Mouse (Mus musculus): ENCODE measurements around the gene Fam53b. TPM values are rescaled to one million over a fixed set of nuclear protein-coding genes. Genes with fewer than 3 reads are reported as not detected.

Gene Fam53b
- polyA plus RNA-seq, 1 experiment from 2014 or later, result 29.4 TPM

DNA sequence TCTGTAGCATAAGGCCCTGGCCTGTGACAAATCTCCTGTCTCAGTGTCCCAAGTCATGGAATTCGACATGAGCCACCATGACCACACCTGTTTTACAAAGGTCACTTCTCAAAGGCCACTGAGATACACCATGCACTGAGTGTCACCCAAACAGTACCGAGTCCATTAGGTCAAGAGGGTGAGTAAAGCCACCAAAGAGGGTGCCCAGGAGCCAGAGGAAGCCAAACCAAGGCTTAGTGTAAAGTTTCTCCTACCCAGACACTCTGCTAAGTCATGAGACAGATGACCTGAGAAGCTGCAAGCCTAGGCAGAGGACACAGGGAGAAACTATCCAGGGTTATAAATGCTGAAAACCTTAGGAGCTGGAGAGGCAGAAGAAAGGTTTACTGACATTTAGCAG lies 52.3 kb downstream of the Fam53b start:
- Histone ChIP-seq H3K4me2 (ENCODE audit: low read depth, low read length) (no peak overlapping the region), H3K9me3 (replicated peaks; ENCODE audit: control insufficient read depth, low read length) (no peaks in the 10 kb centered on the region), H3K27ac (ENCODE audit: low read length) (no peak overlapping the region), H3K27me3 (ENCODE audit: control insufficient read depth, insufficient read depth, low read depth, low read length) (no peaks in the 10 kb centered on the region), H3K9ac (ENCODE audit: low read depth, low read length) (no peak overlapping the region), H3K4me3 (ENCODE audit: low read depth, low read length) (no peak overlapping the region), H3K36me3 (ENCODE audit: control insufficient read depth, insufficient read depth) (peaks cover 60% of the 10 kb centered on the region), H3K4me1 (ENCODE audit: control insufficient read depth, low read depth, low read length) (peaks cover 28% of the 10 kb centered on the region)
- no peak for ATAC-seq (ENCODE audit: low read depth)
- 78% methylated on average over 2 of the region's 2 CpGs for WGBS (ENCODE audit: insufficient replicate concordance)

DNA sequence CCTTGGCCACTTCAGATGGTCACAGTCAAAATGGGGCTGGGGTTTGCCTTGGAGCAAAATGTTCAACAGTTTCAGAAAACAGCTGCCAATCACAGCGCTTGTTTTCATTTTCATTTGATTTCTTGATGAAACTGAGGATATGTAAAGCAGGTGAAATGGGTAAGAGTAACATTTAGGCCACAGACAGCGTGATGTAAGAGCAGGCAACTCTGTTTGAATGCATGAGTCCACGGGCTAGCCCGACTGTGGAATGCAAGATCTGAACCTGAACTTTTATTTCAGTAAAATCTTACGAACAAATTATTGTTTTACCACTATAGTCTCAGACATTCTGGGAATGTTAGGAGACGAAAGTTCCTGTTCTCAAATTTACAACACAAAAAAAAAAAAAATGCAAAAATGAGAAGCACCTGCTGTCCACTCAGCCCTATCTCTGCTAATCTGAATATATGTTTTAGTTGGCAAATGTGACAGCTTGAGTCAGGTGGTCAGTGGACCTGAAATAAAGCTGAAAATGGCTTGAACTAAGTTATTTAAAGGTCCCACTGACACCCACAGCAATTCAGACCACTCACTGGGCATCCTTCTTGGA lies 53.0 kb downstream of the Fam53b start:
- Histone ChIP-seq H3K27ac (ENCODE audit: low read length) (no peak overlapping the region), H3K9ac (ENCODE audit: low read depth, low read length) (no peak overlapping the region), H3K36me3 (ENCODE audit: control insufficient read depth, insufficient read depth) (peaks cover 64% of the 10 kb centered on the region), H3K27me3 (ENCODE audit: control insufficient read depth, insufficient read depth, low read depth, low read length) (no peaks in the 10 kb centered on the region), H3K4me3 (ENCODE audit: low read depth, low read length) (no peak overlapping the region), H3K4me1 (ENCODE audit: control insufficient read depth, low read depth, low read length) (peaks cover 25% of the 10 kb centered on the region), H3K4me2 (ENCODE audit: low read depth, low read length) (no peak overlapping the region), H3K9me3 (replicated peaks; ENCODE audit: control insufficient read depth, low read length) (no peaks in the 10 kb centered on the region)
- no peak for ATAC-seq (ENCODE audit: low read depth)
- WGBS (ENCODE audit: insufficient replicate concordance), result 90% methylated on average over 6 of the region's 6 CpGs

GRCm38 (mm10) chr7:132759926-132760325 lies 53.8 kb downstream of the Fam53b start:
- peaks cover 66% of the 10 kb centered on the region for H3K36me3 ChIP-seq (ENCODE audit: control insufficient read depth, insufficient read depth)

DNA sequence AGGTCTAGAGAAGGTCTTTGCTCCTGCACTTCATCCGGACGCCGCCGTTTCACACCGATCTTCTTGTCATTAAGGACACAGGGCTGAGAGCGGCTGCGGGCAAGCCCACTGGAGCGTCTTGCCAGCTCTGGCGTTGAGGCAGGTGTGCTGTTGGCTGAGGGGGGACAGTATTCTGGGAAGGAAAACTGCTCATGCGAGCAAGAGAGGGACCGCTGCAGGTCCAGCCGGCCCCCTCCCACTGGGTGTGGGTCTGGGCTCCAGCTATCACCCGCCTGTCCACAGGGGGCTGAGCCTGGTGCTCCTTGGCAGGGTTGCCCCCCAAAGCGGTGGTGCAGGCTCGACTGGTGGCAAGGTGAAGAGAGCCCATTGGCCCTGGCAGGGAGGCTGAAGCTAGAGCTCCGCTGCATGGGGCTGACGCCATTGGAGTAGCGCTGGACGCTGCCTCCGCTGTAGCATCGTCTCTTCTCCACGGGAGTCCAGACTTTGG lies 54.2 kb downstream of the Fam53b start:
- H3K4me2 ChIP-seq (ENCODE audit: low read depth, low read length), result no peak overlapping the region
- ATAC-seq (ENCODE audit: low read depth), result no peak
- no peaks in the 10 kb centered on the region for H3K9me3 ChIP-seq (replicated peaks; ENCODE audit: control insufficient read depth, low read length)
- no peak overlapping the region for H3K4me3 ChIP-seq (ENCODE audit: low read depth, low read length)
- H3K4me1 ChIP-seq (ENCODE audit: control insufficient read depth, low read depth, low read length), result peaks cover 29% of the 10 kb centered on the region
- H3K9ac ChIP-seq (ENCODE audit: low read depth, low read length), result no peak overlapping the region
- no peaks in the 10 kb centered on the region for H3K27me3 ChIP-seq (ENCODE audit: control insufficient read depth, insufficient read depth, low read depth, low read length)
- H3K27ac ChIP-seq (ENCODE audit: low read length), result no peak overlapping the region
- H3K36me3 ChIP-seq (ENCODE audit: control insufficient read depth, insufficient read depth), result peaks cover 65% of the 10 kb centered on the region
- 93% methylated on average over 22 of the region's 22 CpGs for WGBS (ENCODE audit: insufficient replicate concordance)

More at GRCm38 (mm10) chr7:132759926-132760325, 53.8 kb downstream of the Fam53b start:
- no peak for ATAC-seq (ENCODE audit: low read depth)
- no peaks in the 10 kb centered on the region for H3K27me3 ChIP-seq (ENCODE audit: control insufficient read depth, insufficient read depth, low read depth, low read length)
- H3K4me1 ChIP-seq (ENCODE audit: control insufficient read depth, low read depth, low read length), result peaks cover 25% of the 10 kb centered on the region
- WGBS (ENCODE audit: insufficient replicate concordance), result 88% methylated on average over 6 of the region's 6 CpGs
- H3K4me2 ChIP-seq (ENCODE audit: low read depth, low read length), result no peak overlapping the region
- no peak overlapping the region for H3K4me3 ChIP-seq (ENCODE audit: low read depth, low read length)
- no peak overlapping the region for H3K27ac ChIP-seq (ENCODE audit: low read length)
- no peak overlapping the region for H3K9ac ChIP-seq (ENCODE audit: low read depth, low read length)
- no peaks in the 10 kb centered on the region for H3K9me3 ChIP-seq (replicated peaks; ENCODE audit: control insufficient read depth, low read length)

- no peak overlapping the region for H3K4me3 ChIP-seq (ENCODE audit: low read depth, low read length)
Measured at GRCm38 (mm10) chr7:132758875-132759274, 54.8 kb downstream of the Fam53b start.

DNA sequence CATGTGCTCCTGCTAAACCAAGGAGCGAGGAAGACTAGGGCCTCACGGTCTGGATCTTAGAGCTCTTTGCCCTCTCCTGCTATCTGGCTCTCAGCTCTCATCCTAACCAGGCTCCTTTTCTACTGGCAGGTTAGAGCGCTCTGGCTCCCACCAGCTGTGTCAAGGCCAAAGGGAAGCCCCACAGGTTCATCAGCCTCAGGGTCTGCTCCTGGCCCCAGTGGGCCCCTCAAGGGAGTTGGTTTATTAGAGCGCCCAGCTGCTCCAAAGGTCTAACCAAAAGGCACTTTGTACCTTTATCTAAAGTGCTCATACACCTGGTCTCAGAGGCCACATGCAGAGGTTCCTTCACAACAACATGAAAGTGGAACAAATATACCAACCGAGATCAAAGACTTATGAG lies 57.4 kb downstream of the Fam53b start:
- Histone ChIP-seq H3K27ac (ENCODE audit: low read length) (no peak overlapping the region), H3K27me3 (ENCODE audit: control insufficient read depth, insufficient read depth, low read depth, low read length) (no peaks in the 10 kb centered on the region), H3K9me3 (replicated peaks; ENCODE audit: control insufficient read depth, low read length) (no peaks in the 10 kb centered on the region), H3K9ac (ENCODE audit: low read depth, low read length) (no peak overlapping the region), H3K4me1 (ENCODE audit: control insufficient read depth, low read depth, low read length) (peaks cover 26% of the 10 kb centered on the region), H3K36me3 (ENCODE audit: control insufficient read depth, insufficient read depth) (peaks cover 58% of the 10 kb centered on the region), H3K4me3 (ENCODE audit: low read depth, low read length) (no peak overlapping the region), H3K4me2 (ENCODE audit: low read depth, low read length) (no peak overlapping the region)
- no peak for ATAC-seq (ENCODE audit: low read depth)
- WGBS (ENCODE audit: insufficient replicate concordance), result 78% methylated on average over 5 of the region's 5 CpGs

More at GRCm38 (mm10) chr7:132758875-132759274, 54.8 kb downstream of the Fam53b start:
- 78% methylated on average over 5 of the region's 5 CpGs for WGBS (ENCODE audit: insufficient replicate concordance)
- Histone ChIP-seq H3K27me3 (ENCODE audit: control insufficient read depth, insufficient read depth, low read depth, low read length) (no peaks in the 10 kb centered on the region), H3K4me2 (ENCODE audit: low read depth, low read length) (no peak overlapping the region), H3K9me3 (replicated peaks; ENCODE audit: control insufficient read depth, low read length) (no peaks in the 10 kb centered on the region), H3K9ac (ENCODE audit: low read depth, low read length) (no peak overlapping the region), H3K36me3 (ENCODE audit: control insufficient read depth, insufficient read depth) (peaks cover 59% of the 10 kb centered on the region), H3K27ac (ENCODE audit: low read length) (no peak overlapping the region), H3K4me1 (ENCODE audit: control insufficient read depth, low read depth, low read length) (peaks cover 29% of the 10 kb centered on the region)
- ATAC-seq (ENCODE audit: low read depth), result no peak

DNA sequence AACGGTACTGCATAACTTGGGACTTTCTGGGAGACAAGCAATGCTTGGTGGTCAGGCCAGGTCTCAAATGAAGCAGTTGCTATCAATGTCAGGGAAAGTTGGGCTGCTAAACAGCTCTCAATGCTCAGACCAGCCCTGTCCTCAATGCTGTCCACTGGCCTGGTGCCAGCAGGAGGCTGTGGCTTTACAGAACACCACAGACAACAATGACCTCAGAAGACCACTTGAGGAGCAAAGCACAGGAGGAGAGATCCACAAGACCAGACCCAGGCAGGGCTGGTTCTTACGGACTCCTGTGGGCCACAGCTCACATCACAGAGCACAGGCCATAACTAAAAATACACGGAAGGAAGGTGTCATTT lies 59.3 kb downstream of the Fam53b start:
- no peak overlapping the region for H3K4me2 ChIP-seq (ENCODE audit: low read depth, low read length)
- no peak overlapping the region for H3K27ac ChIP-seq (ENCODE audit: low read length)
- H3K9ac ChIP-seq (ENCODE audit: low read depth, low read length), result peak overlapping the region; percentile 3; the same call in 1 of the 2 replicates
- H3K36me3 ChIP-seq (ENCODE audit: control insufficient read depth, insufficient read depth), result peaks cover 59% of the 10 kb centered on the region
- no peak for ATAC-seq (ENCODE audit: low read depth)
- no peak overlapping the region for H3K4me3 ChIP-seq (ENCODE audit: low read depth, low read length)
- peaks cover 26% of the 10 kb centered on the region for H3K4me1 ChIP-seq (ENCODE audit: control insufficient read depth, low read depth, low read length)
- 78% methylated on average over 3 of the region's 3 CpGs for WGBS (ENCODE audit: insufficient replicate concordance)
- no peaks in the 10 kb centered on the region for H3K9me3 ChIP-seq (replicated peaks; ENCODE audit: control insufficient read depth, low read length)
- H3K27me3 ChIP-seq (ENCODE audit: control insufficient read depth, insufficient read depth, low read depth, low read length), result no peaks in the 10 kb centered on the region

DNA sequence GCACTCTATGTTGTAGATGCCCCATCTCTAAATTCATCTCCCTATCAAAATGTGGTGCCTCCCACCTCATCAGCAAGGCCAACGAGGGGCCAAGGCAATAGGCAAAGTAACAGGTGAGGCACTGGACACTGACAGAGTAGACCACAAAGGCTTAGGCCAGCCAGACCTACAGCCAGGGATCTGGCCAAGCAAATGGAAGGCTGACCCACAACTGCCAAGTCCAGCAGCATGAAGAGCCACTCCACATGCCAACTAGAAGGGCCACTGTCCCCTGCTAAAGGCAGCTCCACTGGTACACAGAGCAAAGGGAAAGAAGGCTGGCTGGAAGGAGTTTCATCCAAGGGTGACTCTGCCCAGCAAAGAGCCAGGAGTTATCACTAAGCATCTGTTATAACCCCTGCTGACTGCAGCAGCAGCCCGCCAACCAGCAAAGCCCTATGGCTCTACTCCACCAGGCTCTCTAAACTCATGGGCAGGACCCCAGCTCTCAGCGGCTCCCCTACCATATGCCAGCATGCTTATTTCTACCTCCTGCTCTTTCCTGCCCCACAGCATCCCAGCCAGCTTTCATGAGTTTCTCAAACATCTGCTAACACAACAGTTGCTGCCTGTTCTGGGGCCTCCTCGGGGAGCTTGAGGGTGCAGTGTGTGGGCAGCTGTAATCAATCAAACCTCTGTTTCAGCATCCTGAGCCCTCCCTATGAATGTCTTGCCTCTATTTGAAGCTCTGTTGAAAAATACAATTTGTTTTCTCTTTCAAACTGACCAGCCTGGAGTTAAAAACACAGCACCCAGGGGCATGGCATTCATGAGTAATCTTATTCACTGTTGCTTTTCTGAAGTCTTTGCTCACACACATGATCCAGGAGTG lies 59.9 kb downstream of the Fam53b start:
- Histone ChIP-seq H3K36me3 (ENCODE audit: control insufficient read depth, insufficient read depth) (peaks cover 56% of the 10 kb centered on the region), H3K4me2 (ENCODE audit: low read depth, low read length) (no peak overlapping the region), H3K27me3 (ENCODE audit: control insufficient read depth, insufficient read depth, low read depth, low read length) (no peaks in the 10 kb centered on the region), H3K9me3 (replicated peaks; ENCODE audit: control insufficient read depth, low read length) (no peaks in the 10 kb centered on the region), H3K9ac (ENCODE audit: low read depth, low read length) (peak overlapping the region; percentile 3; the same call in 1 of the 2 replicates), H3K4me3 (ENCODE audit: low read depth, low read length) (no peak overlapping the region), H3K4me1 (ENCODE audit: control insufficient read depth, low read depth, low read length) (peaks cover 26% of the 10 kb centered on the region), H3K27ac (ENCODE audit: low read length) (peak overlapping the region; percentile 11; the same call in 1 of the 2 replicates)
- no peak for ATAC-seq (ENCODE audit: low read depth)
- WGBS (ENCODE audit: insufficient replicate concordance), result 59% methylated on average over 4 of the region's 4 CpGs

GRCm38 (mm10) chr7:132751716-132752115 lies 62.0 kb downstream of the Fam53b start:
- Histone ChIP-seq H3K27ac (ENCODE audit: low read length) (no peak overlapping the region), H3K9ac (ENCODE audit: low read depth, low read length) (no peak overlapping the region), H3K9me3 (replicated peaks; ENCODE audit: control insufficient read depth, low read length) (no peaks in the 10 kb centered on the region), H3K4me1 (ENCODE audit: control insufficient read depth, low read depth, low read length) (peaks cover 26% of the 10 kb centered on the region), H3K36me3 (ENCODE audit: control insufficient read depth, insufficient read depth) (peaks cover 38% of the 10 kb centered on the region), H3K4me3 (ENCODE audit: low read depth, low read length) (no peak overlapping the region), H3K4me2 (ENCODE audit: low read depth, low read length) (no peak overlapping the region), H3K27me3 (ENCODE audit: control insufficient read depth, insufficient read depth, low read depth, low read length) (no peaks in the 10 kb centered on the region)
- ATAC-seq (ENCODE audit: low read depth), result no peak
- 66% methylated on average over 2 of the region's 2 CpGs for WGBS (ENCODE audit: insufficient replicate concordance)

All from liver, embryonic 16.5 days (tissue).